Mouse (Mus musculus) MEL (cell line): Measurements from ENCODE around the gene Zbtb20. TPM values are rescaled to one million over a fixed set of nuclear protein-coding genes. Genes with fewer than 3 reads are reported as not detected.

Experiments used
- DNase-seq: peaks from one replicate; pipeline ENCODE4 v3.0.0; 2011; ENCODE audit warnings: low read depth, low spot score
- H3K27ac ChIP-seq: 2 replicates; pipeline ENCODE4 v1.5.1; 2012; ENCODE audit warnings: low read depth, mild to moderate bottlenecking, control low read depth, low read length, moderate library complexity; ENCODE audit not compliant: control insufficient read depth
- H3K27me3 ChIP-seq, 2 experiments: fragments of 150-350 bp in 1 of 2; sonication (generic) in 1 of 2; 2 replicates each; pipeline ENCODE4 v1.6.1; 2012; ENCODE audit warnings: low read length in 2 of 2, mild to moderate bottlenecking in 2 of 2, improper control_type of control experiment in 1 of 2, moderate library complexity in 1 of 2; ENCODE audit not compliant: insufficient read depth in 2 of 2, control insufficient read depth in 1 of 2
- H3K36me3 ChIP-seq, 2 experiments: 2 replicates each; pipeline ENCODE4 v1.6.1; 2012 to 2014; ENCODE audit warnings: low read length in 2 of 2, improper control_type of control experiment in 1 of 2, inconsistent platforms in 1 of 2, mild to moderate bottlenecking in 1 of 2; ENCODE audit not compliant: insufficient read depth in 2 of 2, control insufficient read depth in 1 of 2
- H3K4me1 ChIP-seq, 2 experiments: fragments of 150-350 bp in 1 of 2; sonication (generic) in 1 of 2; 2 replicates each; pipeline ENCODE4 v1.6.1; 2012; ENCODE audit warnings: low read length in 2 of 2, improper control_type of control experiment in 1 of 2, mild to moderate bottlenecking in 1 of 2; ENCODE audit not compliant: insufficient read depth in 2 of 2, control insufficient read depth in 1 of 2
- H3K4me3 ChIP-seq, 2 experiments: fragments of 150-350 bp in 1 of 2; sonication (generic) in 1 of 2; 2 replicates each; pipeline ENCODE4 v1.5.1; 2012; ENCODE audit warnings: low read depth in 2 of 2, low read length in 2 of 2, mild to moderate bottlenecking in 2 of 2, moderate library complexity in 2 of 2, control low read depth in 1 of 2, improper control_type of control experiment in 1 of 2; ENCODE audit not compliant: control insufficient read depth in 1 of 2, insufficient read depth in 1 of 2
- H3K79me2 ChIP-seq: 2 replicates; pipeline ENCODE4 v1.6.1; 2012; ENCODE audit warnings: mild to moderate bottlenecking, low read length, moderate library complexity; ENCODE audit not compliant: control insufficient read depth, poor library complexity, insufficient read depth
- H3K9ac ChIP-seq: 2 replicates; pipeline ENCODE4 v1.6.1; 2012; ENCODE audit warnings: low read depth, mild to moderate bottlenecking, control low read depth, low read length, moderate library complexity; ENCODE audit not compliant: control insufficient read depth, poor library complexity, severe bottlenecking
- H3K9me3 ChIP-seq: fragments of 150-350 bp; sonication (generic); replicated peaks from 2 replicates; pipeline ENCODE4 v1.6.1; 2012; ENCODE audit warnings: mild to moderate bottlenecking, low read length, improper control_type of control experiment, moderate library complexity; ENCODE audit not compliant: insufficient read depth
- CHD1 ChIP-seq: IDR thresholded peaks from 2 replicates; pipeline ENCODE4 v1.6.1; 2012; ENCODE audit warnings: low read depth, mild to moderate bottlenecking, inconsistent platforms, low read length, improper control_type of control experiment
- CHD2 ChIP-seq: IDR thresholded peaks from 2 replicates; pipeline ENCODE4 v1.6.1; 2011; ENCODE audit warnings: low read length, improper control_type of control experiment
- E2F4 ChIP-seq: IDR thresholded peaks from 2 replicates; pipeline ENCODE4 v1.6.1; 2011; ENCODE audit warnings: low read depth, low read length, improper control_type of control experiment, borderline replicate concordance
- ELF1 ChIP-seq: IDR thresholded peaks from 2 replicates; pipeline ENCODE4 v1.6.1; 2014; ENCODE audit warnings: low read depth, mild to moderate bottlenecking, inconsistent platforms, low read length, improper control_type of control experiment, moderate library complexity
- EP300 ChIP-seq, 2 experiments: IDR thresholded peaks; 2 replicates each; pipeline ENCODE4 v1.6.1; 2011; ENCODE audit warnings: improper control_type of control experiment in 2 of 2, low read length in 2 of 2, low read depth in 1 of 2, mild to moderate bottlenecking in 1 of 2
- ETS1 ChIP-seq: IDR thresholded peaks from 2 replicates; pipeline ENCODE4 v1.6.1; 2012; ENCODE audit warnings: low read depth, mild to moderate bottlenecking, inconsistent platforms, low read length, improper control_type of control experiment, moderate library complexity
- GABPA ChIP-seq: IDR thresholded peaks from 2 replicates; pipeline ENCODE4 v1.6.1; 2012; ENCODE audit warnings: low read depth, mild to moderate bottlenecking, inconsistent platforms, low read length, improper control_type of control experiment, moderate library complexity
- JUND ChIP-seq: IDR thresholded peaks from 2 replicates; pipeline ENCODE4 v1.6.1; 2011; ENCODE audit warnings: low read depth, mild to moderate bottlenecking, improper control_type of control experiment, low read length
- KAT2A ChIP-seq: conservative IDR thresholded peaks from 2 replicates; pipeline ENCODE4 v1.6.1; 2012; ENCODE audit warnings: low read depth, low read length, improper control_type of control experiment, inconsistent platforms
- MAFK ChIP-seq: IDR thresholded peaks from 2 replicates; pipeline ENCODE4 v1.6.1; 2011; ENCODE audit warnings: low read depth, mild to moderate bottlenecking, low read length, improper control_type of control experiment, borderline replicate concordance
- MAZ ChIP-seq: IDR thresholded peaks from 2 replicates; pipeline ENCODE4 v1.6.1; 2012; ENCODE audit warnings: low read depth, mild to moderate bottlenecking, inconsistent platforms, low read length, improper control_type of control experiment
- MEF2A ChIP-seq: IDR thresholded peaks from 2 replicates; pipeline ENCODE4 v1.6.1; 2014; ENCODE audit warnings: low read depth, mild to moderate bottlenecking, inconsistent platforms, low read length, improper control_type of control experiment; ENCODE audit not compliant: poor library complexity, insufficient replicate concordance, severe bottlenecking; ENCODE audit errors: extremely low read depth
- MXI1 ChIP-seq: IDR thresholded peaks from 2 replicates; pipeline ENCODE4 v1.6.1; 2011; ENCODE audit warnings: mild to moderate bottlenecking, low read depth, low read length, improper control_type of control experiment
- MYB ChIP-seq: IDR thresholded peaks from 2 replicates; pipeline ENCODE4 v1.6.1; 2011; ENCODE audit warnings: mild to moderate bottlenecking, low read depth, low read length, improper control_type of control experiment
- NELFE ChIP-seq: IDR thresholded peaks from 2 replicates; pipeline ENCODE4 v1.6.1; 2011; ENCODE audit warnings: low read depth, low read length, improper control_type of control experiment
- POLR2A ChIP-seq, 2 experiments: IDR thresholded peaks; 2 replicates each; pipeline ENCODE4 v1.6.1; 2011 to 2012; ENCODE audit warnings: low read length in 2 of 2, mild to moderate bottlenecking in 2 of 2, control low read depth in 1 of 2, improper control_type of control experiment in 1 of 2, low read depth in 1 of 2, moderate library complexity in 1 of 2; ENCODE audit not compliant: control insufficient read depth in 1 of 2, insufficient read depth in 1 of 2, poor library complexity in 1 of 2
- POLR2AphosphoS2 ChIP-seq: IDR thresholded peaks from 2 replicates; pipeline ENCODE4 v1.6.1; 2011; ENCODE audit warnings: low read length, improper control_type of control experiment
- RCOR1 ChIP-seq: IDR thresholded peaks from 2 replicates; pipeline ENCODE4 v1.6.1; 2012; ENCODE audit warnings: low read depth, mild to moderate bottlenecking, inconsistent platforms, low read length, improper control_type of control experiment
- SMC3 ChIP-seq: IDR thresholded peaks from 2 replicates; pipeline ENCODE4 v1.6.1; 2011; ENCODE audit warnings: low read depth, low read length, improper control_type of control experiment
- TAL1 ChIP-seq: IDR thresholded peaks from 2 replicates; pipeline ENCODE4 v1.6.1; 2012; ENCODE audit warnings: mild to moderate bottlenecking, inconsistent platforms, low read length, moderate library complexity, mixed read lengths
- TCF12 ChIP-seq: IDR thresholded peaks from 2 replicates; pipeline ENCODE4 v1.6.1; 2014; ENCODE audit warnings: low read depth, mild to moderate bottlenecking, inconsistent platforms, low read length, improper control_type of control experiment, moderate library complexity
- USF2 ChIP-seq, 2 experiments: IDR thresholded peaks; 2 replicates each; pipeline ENCODE4 v1.6.1; 2011 to 2012; ENCODE audit warnings: improper control_type of control experiment in 2 of 2, low read length in 2 of 2, borderline replicate concordance in 1 of 2, inconsistent platforms in 1 of 2, low read depth in 1 of 2, mild to moderate bottlenecking in 1 of 2; ENCODE audit not compliant: insufficient read depth in 1 of 2
- ZC3H11A ChIP-seq: IDR thresholded peaks from 2 replicates; pipeline ENCODE4 v1.6.1; 2012; ENCODE audit warnings: low read depth, mild to moderate bottlenecking, inconsistent platforms, low read length, improper control_type of control experiment
- ZKSCAN1 ChIP-seq: IDR thresholded peaks from 2 replicates; pipeline ENCODE4 v1.6.1; 2012; ENCODE audit warnings: low read depth, mild to moderate bottlenecking, inconsistent platforms, low read length, improper control_type of control experiment, moderate library complexity
- ZNF384 ChIP-seq: IDR thresholded peaks from 2 replicates; pipeline ENCODE4 v1.6.1; 2012; ENCODE audit warnings: low read depth, mild to moderate bottlenecking, inconsistent platforms, low read length, improper control_type of control experiment
- polyA plus RNA-seq, 2 experiments: library from polyadenylated mRNA; stranded (reverse) in 1 of 2; unstranded in 1 of 2; fragments of >175 nt in 1 of 2; fragments of >200 nt in 1 of 2; gene quantifications; 2 replicates each; pipeline versions ENCODE4 v1.2.1 to v1.2.4; 2012; ENCODE audit warnings: low replicate concordance in 2 of 2, low read depth in 1 of 2; ENCODE audit not compliant: insufficient read length in 2 of 2, insufficient read depth in 1 of 2, missing spikeins in 1 of 2
- total RNA-seq: library from RNA; depleted of rRNA; stranded (reverse); fragments of 300-350 nt; gene quantifications from 2 replicates; pipeline ENCODE4 v1.2.3, GENCODE M21; 2012

The Zbtb20 gene
- total and polyA plus RNA-seq, 3 experiments: 0.17 to 0.27 TPM; not detected in 1

DNA sequence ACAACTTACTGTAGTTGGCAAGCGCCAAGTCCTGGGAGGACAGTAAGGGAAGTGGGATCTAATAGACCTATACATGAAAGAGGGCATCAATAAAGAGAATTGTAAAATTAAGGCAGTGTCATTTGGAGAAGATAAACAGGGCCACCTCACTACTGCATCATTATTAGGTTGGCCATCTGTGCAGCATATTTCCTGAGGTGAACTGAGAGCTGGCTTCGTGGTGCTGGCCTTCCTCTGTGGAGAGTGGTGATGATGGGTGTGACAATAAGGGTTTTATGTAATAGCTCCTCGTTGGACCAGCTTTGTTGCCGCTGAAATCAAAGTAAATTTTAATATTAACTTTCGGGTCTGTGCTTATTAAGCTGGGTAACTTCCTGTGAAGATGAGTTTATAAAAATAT is 223.0 kb downstream of the Zbtb20 start:
- Histone ChIP-seq H3K36me3 (no peaks in the 10 kb centered on the region), H3K79me2 (no peaks in the 10 kb centered on the region), H3K9me3 (no peaks in the 10 kb centered on the region), H3K4me3 (no peak overlapping the region), H3K27me3 (no peaks in the 10 kb centered on the region), H3K4me1 (0 out of 4 replicates have a peak, but pooled peaks cover 0 to 2% of the 10 kb centered on the region in 2 experiments), H3K9ac (no peak overlapping the region), H3K27ac (no peak overlapping the region)
- TF ChIP-seq MAFK: no peak
- no peak for TF ChIP-seq GABPA
- no peak for TF ChIP-seq SMC3
- no peak for TF ChIP-seq ZNF384
- no peak for TF ChIP-seq JUND
- TF ChIP-seq ZKSCAN1: no peak
- no peak for TF ChIP-seq EP300 (IDR thresholded peaks at IDR 0.05; ENCODE audit: low read depth in 1 of 2, low read length in 2 of 2)
- TF ChIP-seq USF2 (IDR thresholded peaks at IDR 0.05; ENCODE audit: borderline replicate concordance in 1 of 2, insufficient read depth in 1 of 2, low read depth in 1 of 2, low read length in 2 of 2): no peak
- TF ChIP-seq NELFE: no peak
- TF ChIP-seq CHD1: no peak
- no peak for TF ChIP-seq CHD2
- no peak for TF ChIP-seq E2F4
- TF ChIP-seq ELF1: no peak
- no peak for TF ChIP-seq RCOR1
- no peak for TF ChIP-seq MAZ
- no peak for TF ChIP-seq TCF12
- no peak for TF ChIP-seq MXI1
- no peak for DNase-seq

DNA sequence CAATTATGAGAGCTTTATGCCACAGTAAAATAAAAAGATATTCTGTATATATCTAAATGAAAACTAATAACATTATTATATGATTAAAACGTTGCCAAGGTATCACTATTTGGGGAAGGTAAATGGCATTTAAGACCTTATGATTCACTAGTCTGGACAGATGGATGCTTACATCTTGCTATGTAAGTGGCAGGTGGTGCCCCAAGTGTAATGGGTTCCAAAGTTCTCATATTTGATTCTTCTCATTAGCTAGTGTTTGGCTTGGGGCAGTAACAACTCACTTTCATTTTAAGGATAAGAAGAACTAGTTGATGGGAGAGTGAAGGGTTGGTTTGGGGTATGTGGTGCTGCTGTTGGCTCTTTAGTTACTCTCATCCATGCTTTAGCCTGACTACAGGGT is 235.6 kb downstream of the Zbtb20 start:
- no peaks in the 10 kb centered on the region for H3K79me2 ChIP-seq
- H3K9ac ChIP-seq: no peak overlapping the region
- H3K27me3 ChIP-seq: no peaks in the 10 kb centered on the region
- H3K36me3 ChIP-seq: no peaks in the 10 kb centered on the region
- H3K4me3 ChIP-seq: no peak overlapping the region
- no peak for TF ChIP-seq POLR2A (IDR thresholded peaks at IDR 0.05; ENCODE audit: control insufficient read depth in 1 of 2, insufficient read depth in 1 of 2, low read depth in 1 of 2, low read length in 2 of 2, poor library complexity in 1 of 2)
- TF ChIP-seq TCF12: no peak
- TF ChIP-seq KAT2A: no peak
- TF ChIP-seq POLR2AphosphoS2: no peak
- no peak for TF ChIP-seq TAL1
- TF ChIP-seq SMC3: no peak
- no peak for TF ChIP-seq MYB
- no peak for TF ChIP-seq ZC3H11A
- no peak for TF ChIP-seq ETS1
- no peak for TF ChIP-seq MEF2A
- no peaks in the 10 kb centered on the region for H3K9me3 ChIP-seq
- H3K4me1 ChIP-seq: 0 out of 4 replicates have a peak, but pooled peaks cover 0 to 3% of the 10 kb centered on the region in 2 experiments
- no peak overlapping the region for H3K27ac ChIP-seq
- DNase-seq: no peak
